Mouse (Mus musculus) stomach, embryonic 14.5 days (tissue): ENCODE results near the gene Cenpb. TPM values are rescaled to one million over a fixed set of nuclear protein-coding genes. Genes with fewer than 3 reads are reported as not detected.
"Not testable (repeated sequence)": the region's sequence is repeated elsewhere in the genome, so short reads cannot be mapped to it uniquely, and the experiment has no call there.

Experiments
- ATAC-seq: fragments of 200-750 bp; cut with Nextera tagmentation; 2 replicates; pipeline ENCODE4 v1.8.0; 2017; ENCODE audit warnings: low read depth, moderate TSS enrichment; ENCODE audit not compliant: insufficient number of reproducible peaks, insufficient read depth, low FRiP score
- H3K27ac ChIP-seq: fragments of 300-500 bp; sonication (generic); 2 replicates; pipeline ENCODE4 v1.5.1; 2014; ENCODE audit warnings: mild to moderate bottlenecking, low read length, moderate library complexity, mixed read lengths
- H3K27me3 ChIP-seq: fragments of 300-500 bp; sonication (generic); 2 replicates; pipeline ENCODE4 v1.6.1; 2014; ENCODE audit warnings: low read length, control low read depth, mixed read lengths; ENCODE audit not compliant: control insufficient read depth, insufficient read depth
- H3K36me3 ChIP-seq: fragments of 300-500 bp; sonication (generic); 2 replicates; pipeline ENCODE4 v1.6.1; 2014; ENCODE audit warnings: mild to moderate bottlenecking, control low read depth, low read length, moderate library complexity, mixed read lengths; ENCODE audit not compliant: control insufficient read depth, insufficient read depth
- H3K4me1 ChIP-seq: fragments of 300-500 bp; sonication (generic); 2 replicates; pipeline ENCODE4 v1.6.1; 2014; ENCODE audit warnings: low read length, control low read depth, mixed read lengths; ENCODE audit not compliant: control insufficient read depth, insufficient read depth
- H3K4me2 ChIP-seq: fragments of 300-500 bp; sonication (generic); replicated peaks from 2 replicates; pipeline ENCODE4 v1.6.1; 2014; ENCODE audit warnings: low read depth, low read length, control low read depth
- H3K4me3 ChIP-seq: fragments of 300-500 bp; sonication (generic); 2 replicates; pipeline ENCODE4 v1.5.1; 2014; ENCODE audit warnings: low read depth, low read length, control low read depth
- H3K9ac ChIP-seq: fragments of 300-500 bp; sonication (generic); replicated peaks from 2 replicates; pipeline ENCODE4 v1.6.1; 2014; ENCODE audit warnings: low read depth, mild to moderate bottlenecking, control low read depth, low read length, moderate library complexity, mixed read lengths
- H3K9me3 ChIP-seq: fragments of 300-500 bp; sonication (generic); 2 replicates; pipeline ENCODE4 v1.6.1; 2016; ENCODE audit warnings: low read depth, low read length, control low read depth; ENCODE audit not compliant: control insufficient read depth
- WGBS: fragments of 180-500 bp; shearing (Covaris S2); extraction: QIAGEN DNeasy Blood & Tissue Kit; methylation state at CpG from one replicate; pipeline ENCODE4 v1.1.7; 2014; 5-methylcytosine and 5-hydroxymethylcytosine counted together
- polyA plus RNA-seq: library from polyadenylated mRNA; unstranded; fragments of >200 nt; fragmentation: Nextera tagmentation; extraction: Ambion mirVana; gene quantifications from 2 replicates; pipeline ENCODE4 v1.2.1, GENCODE M21; 2014

Gene Cenpb
- polyA plus RNA-seq: 9.0 and 9.9 TPM in 2 replicates

DNA sequence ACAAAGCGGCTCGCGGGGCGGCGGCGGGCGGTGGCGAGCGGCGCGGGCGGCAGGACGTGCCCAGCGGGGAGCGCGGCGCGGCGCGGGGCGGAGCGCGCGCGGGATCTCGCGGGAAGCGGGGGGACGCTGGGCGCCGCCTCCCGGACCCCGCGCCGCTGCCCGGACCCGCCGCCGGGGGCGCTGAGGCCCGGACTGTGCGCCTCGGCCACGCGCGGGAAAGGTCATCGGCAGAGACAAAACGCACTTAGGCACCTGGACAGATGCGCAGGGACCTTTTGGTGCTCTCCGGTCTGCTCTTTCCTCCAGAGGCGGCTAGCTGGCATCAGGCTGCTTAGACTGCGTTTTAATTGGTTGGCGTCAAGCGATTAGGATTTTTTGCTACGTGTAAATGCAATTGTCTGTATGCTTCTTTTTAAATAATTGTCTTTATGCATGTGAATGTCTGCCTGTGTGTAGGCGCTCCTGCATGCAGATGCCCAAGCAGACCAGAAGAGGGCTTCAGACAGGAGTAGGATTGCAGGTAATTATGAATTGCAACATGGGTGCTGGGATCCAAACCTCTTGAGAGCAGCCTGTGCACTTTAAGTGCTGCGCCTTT lies at the start of gene Cenpb:
TSS of gene Cenpb (minus strand) at position 78 of the 598 bp plus-strand sequence.
- Histone ChIP-seq H3K9ac (peak within 1 kb of the TSS; percentile 93), H3K4me2 (peak within 1 kb of the TSS; percentile 97), H3K27ac (peak within 1 kb of the TSS; percentile 92), H3K36me3 (peaks cover 6% of the 10 kb centered on the region), H3K4me3 (peak within 1 kb of the TSS; percentile 86), H3K27me3 (no peaks in the 10 kb centered on the region), H3K9me3 (no peaks in the 10 kb centered on the region), H3K4me1 (peaks cover 29% of the 10 kb centered on the region)
- WGBS: 4% methylated on average over 37 of the region's 57 CpGs
- peak; percentile 76 for ATAC-seq

DNA sequence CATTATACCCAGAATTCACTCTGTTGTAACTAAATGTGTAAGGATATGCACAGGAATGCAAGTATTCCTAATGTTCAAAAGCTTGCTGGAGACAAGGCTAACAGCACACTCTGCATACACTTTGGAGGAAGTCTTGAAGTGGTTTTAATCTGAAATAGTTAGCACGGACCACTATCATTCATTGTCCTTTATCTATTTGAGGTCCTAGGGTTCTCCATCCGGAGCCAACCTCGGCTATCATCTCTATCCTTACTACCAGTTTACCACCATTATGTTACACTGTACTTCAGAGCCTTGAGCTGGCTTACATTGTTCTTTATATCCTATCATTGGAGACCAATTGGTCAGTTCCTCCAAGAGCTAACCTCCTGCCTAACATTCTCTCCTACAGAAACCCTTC lies 47.4 kb upstream of the Cenpb start:
- Histone ChIP-seq H3K4me2 (no peak overlapping the region), H3K27ac (no peak overlapping the region), H3K4me1 (no peaks in the 10 kb centered on the region), H3K9me3 (no peaks in the 10 kb centered on the region), H3K9ac (no peak overlapping the region), H3K27me3 (no peaks in the 10 kb centered on the region), H3K36me3 (no peaks in the 10 kb centered on the region), H3K4me3 (no peak overlapping the region)
- 87% methylated on average over 3 of the region's 3 CpGs for WGBS
- no peak for ATAC-seq

DNA sequence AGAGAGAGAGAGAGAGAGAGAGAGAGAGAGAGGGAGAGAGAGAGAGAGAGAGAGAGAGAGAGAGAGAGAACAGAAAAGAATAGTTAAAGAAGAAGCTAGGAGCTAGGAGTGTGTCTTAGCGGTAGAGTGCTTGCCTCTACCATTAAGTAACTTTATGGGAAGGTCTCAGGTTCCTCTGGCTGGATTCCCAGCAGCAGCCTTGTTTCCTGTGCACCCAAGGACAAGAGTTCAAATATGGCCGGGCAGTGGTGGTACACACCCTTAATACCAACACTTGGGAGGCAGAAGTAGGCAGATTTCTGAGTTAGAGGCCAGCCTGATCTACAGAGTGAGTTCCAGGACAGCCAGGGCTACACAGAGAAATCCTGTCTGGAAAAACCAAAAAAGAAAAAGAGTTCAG lies 46.8 kb upstream of the Cenpb start:
- not testable (repeated sequence) for H3K4me2 ChIP-seq, H3K27ac ChIP-seq, H3K27me3 ChIP-seq, H3K9ac ChIP-seq, H3K9me3 ChIP-seq, H3K36me3 ChIP-seq, H3K4me1 ChIP-seq, H3K4me3 ChIP-seq, ATAC-seq
- 72% methylated on average over 2 of the region's 2 CpGs for WGBS

DNA sequence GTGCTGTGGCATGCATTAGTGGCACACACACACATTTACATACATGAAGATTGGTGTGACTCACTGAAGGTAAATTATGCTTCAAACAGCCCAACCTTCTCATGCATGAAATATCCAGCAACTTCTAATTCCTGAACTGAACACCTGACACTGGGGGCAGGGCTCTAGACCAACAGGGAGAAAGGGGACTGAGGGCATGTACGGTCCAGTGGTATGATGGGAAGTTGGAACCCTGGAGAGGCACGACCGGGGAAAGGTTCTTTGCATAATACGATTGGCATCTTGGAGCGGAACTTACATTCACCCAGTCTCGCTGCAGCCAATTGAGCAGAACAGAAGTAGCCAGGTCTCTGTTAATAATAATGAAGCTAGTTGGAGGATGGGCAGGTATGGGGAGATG lies 45.3 kb upstream of the Cenpb start:
- ATAC-seq: no peak
- Histone ChIP-seq H3K27ac (no peak overlapping the region), H3K4me2 (no peak overlapping the region), H3K4me3 (no peak overlapping the region), H3K9ac (no peak overlapping the region), H3K9me3 (no peaks in the 10 kb centered on the region), H3K36me3 (no peaks in the 10 kb centered on the region), H3K27me3 (no peaks in the 10 kb centered on the region), H3K4me1 (no peaks in the 10 kb centered on the region)
- WGBS: 87% methylated on average over 6 of the region's 6 CpGs

DNA sequence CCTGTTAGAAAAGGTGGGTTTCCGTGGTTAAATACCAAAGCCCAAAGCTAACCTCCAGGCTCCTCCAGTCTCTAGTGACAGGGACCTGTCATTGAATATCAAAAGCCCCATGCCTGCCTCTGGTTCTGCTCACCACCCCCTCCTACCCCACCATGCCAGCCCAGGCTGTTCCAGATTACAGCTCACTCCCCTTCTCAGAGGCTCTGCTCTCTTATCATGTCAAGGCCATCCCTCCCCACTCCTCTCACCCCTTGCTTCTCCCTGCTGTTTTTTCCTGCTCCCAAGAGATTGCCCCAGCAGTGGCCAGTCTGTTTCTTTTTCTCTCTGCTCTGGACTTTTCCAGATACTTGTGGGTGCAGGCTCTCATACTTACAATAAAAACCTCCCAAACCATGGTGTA lies 43.7 kb upstream of the Cenpb start:
- Histone ChIP-seq H3K4me1 (no peaks in the 10 kb centered on the region), H3K4me3 (no peak overlapping the region), H3K27ac (no peak overlapping the region), H3K4me2 (no peak overlapping the region), H3K9ac (no peak overlapping the region), H3K36me3 (no peaks in the 10 kb centered on the region), H3K27me3 (no peaks in the 10 kb centered on the region), H3K9me3 (no peaks in the 10 kb centered on the region)
- 66% methylated on average over 1 of the region's 1 CpGs for WGBS
- ATAC-seq: peak; percentile 79; the same call in 1 of the 2 replicates

DNA sequence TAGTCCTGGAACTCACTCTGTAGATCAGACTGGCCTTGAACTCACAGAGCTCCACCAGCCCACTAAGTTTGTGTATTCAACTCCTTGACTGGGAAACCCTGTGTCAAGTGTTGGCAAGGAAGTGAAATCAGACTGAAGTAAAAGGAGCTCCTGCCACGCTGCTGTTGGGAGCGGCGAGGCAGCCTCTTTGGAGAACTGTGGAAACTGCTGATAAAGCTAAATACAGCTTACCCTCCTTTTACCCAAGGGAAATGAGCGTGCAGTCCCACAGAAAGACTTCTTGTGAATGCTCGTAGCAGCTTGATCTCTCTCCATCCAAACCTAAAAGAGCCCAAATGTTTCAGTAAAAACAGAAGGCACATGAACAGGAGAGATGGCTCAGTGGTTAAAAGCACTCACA lies 42.7 kb upstream of the Cenpb start:
- no peak for ATAC-seq
- H3K4me2 ChIP-seq: no peak overlapping the region
- WGBS: 57% methylated on average over 5 of the region's 5 CpGs
- H3K4me3 ChIP-seq: no peak overlapping the region
- H3K9me3 ChIP-seq: no peaks in the 10 kb centered on the region
- H3K4me1 ChIP-seq: no peaks in the 10 kb centered on the region
- H3K36me3 ChIP-seq: no peaks in the 10 kb centered on the region
- no peaks in the 10 kb centered on the region for H3K27me3 ChIP-seq
- H3K9ac ChIP-seq: no peak overlapping the region
- no peak overlapping the region for H3K27ac ChIP-seq

DNA sequence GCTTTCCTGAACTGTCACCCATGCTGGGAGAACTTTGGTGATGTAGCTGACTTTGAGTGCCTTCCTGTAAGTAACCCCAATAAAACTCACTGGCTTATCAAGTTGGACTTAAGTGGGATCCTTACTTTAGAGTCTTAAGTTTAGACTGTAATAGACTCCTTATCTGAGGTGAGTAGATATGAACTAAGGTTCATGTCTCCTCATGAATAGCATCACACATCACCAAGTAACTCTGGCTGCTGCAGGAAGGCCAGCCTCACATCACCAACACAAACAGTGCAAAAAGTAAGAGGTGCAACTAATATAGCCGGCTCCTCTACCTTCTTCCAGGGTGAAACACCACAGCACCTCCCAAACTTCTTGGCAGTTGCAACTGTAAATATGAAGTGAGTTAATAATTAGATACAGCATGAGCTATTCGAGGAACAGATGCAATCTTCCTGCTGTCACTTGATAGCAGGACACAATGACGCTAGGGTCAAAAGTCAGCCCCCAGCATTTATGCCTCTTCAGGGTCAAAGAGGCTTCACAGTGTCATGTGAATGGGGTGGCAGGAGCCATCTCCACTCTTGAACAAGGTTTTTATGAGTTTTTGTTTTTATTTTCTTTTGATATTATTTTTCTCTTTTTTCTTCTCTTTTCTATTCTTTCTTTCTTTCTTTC lies 42.1 kb upstream of the Cenpb start:
- Histone ChIP-seq H3K4me1 (no peaks in the 10 kb centered on the region), H3K9ac (no peak overlapping the region), H3K27ac (no peak overlapping the region), H3K9me3 (no peaks in the 10 kb centered on the region), H3K4me2 (no peak overlapping the region), H3K4me3 (no peak overlapping the region), H3K36me3 (no peaks in the 10 kb centered on the region), H3K27me3 (no peaks in the 10 kb centered on the region)
- ATAC-seq: no peak
- WGBS: 72% methylated on average over 3 of the region's 3 CpGs

DNA sequence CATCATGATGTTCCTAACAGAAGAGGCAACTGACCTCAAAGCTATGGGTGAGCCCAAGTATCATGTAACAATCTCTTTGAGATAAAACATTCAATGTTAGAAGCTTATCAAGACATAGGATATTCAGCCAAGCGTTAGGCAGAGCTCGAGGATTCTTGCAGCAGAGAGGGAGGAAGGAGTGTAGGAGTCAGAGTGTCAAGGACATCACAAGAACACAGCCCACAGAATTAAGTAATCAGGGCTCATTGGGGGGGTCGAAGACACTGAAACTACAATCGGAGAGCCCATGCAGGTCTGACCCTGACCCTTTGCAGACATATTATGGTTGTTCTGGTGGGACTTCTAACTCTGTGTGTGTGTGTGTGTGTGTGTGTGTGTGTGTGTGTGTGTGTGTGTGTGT lies 40.2 kb upstream of the Cenpb start:
- Histone ChIP-seq H3K36me3 (no peaks in the 10 kb centered on the region), H3K4me1 (no peaks in the 10 kb centered on the region), H3K4me3 (no peak overlapping the region), H3K4me2 (no peak overlapping the region), H3K9me3 (no peaks in the 10 kb centered on the region), H3K9ac (no peak overlapping the region), H3K27ac (no peak overlapping the region), H3K27me3 (no peaks in the 10 kb centered on the region)
- ATAC-seq: no peak
- 69% methylated on average over 4 of the region's 4 CpGs for WGBS
